Mouse (Mus musculus) ES-E14 (cell line): ENCODE measurements around the gene Erg.

Source experiments
- MAFK ChIP-seq: IDR thresholded peaks from 2 replicates; pipeline ENCODE4 v1.6.1; 2014; ENCODE audit warnings: mild to moderate bottlenecking, low read depth, low read length, inconsistent platforms; ENCODE audit not compliant: insufficient read depth
- ZC3H11A ChIP-seq: IDR thresholded peaks from 2 replicates; pipeline ENCODE4 v1.6.1; 2012; ENCODE audit warnings: low read depth, mild to moderate bottlenecking, inconsistent platforms, low read length, borderline replicate concordance
- ZNF384 ChIP-seq: IDR thresholded peaks from 2 replicates; pipeline ENCODE4 v1.6.1; 2012; ENCODE audit warnings: low read depth, low read length, inconsistent platforms

DNA sequence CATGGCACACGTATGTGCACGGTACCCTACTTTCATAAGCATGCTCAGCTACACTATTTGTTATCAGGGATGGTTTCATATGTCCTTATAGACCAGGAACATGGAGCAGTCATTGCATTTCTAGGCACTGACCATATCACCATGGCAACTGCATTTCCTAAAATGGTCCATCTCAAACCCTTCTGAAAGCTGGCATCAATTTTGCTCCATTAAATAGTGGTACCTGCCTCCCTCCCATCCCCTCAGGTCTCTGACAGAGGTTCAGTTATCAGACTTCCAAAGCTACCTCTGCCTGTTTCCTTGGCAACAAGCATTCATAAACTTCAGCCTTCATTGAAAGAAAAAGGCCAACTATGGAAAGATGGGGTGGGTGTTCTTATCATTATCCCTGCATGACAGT is 118.5 kb downstream of the Erg start:
- TF ChIP-seq ZNF384 (no peak), MAFK (no peak), ZC3H11A (no peak)
